Mouse (Mus musculus) erythroblast, embryonic 14.5 days (primary cell): ENCODE measurements around the gene Nphs1.

Experiments used
- GATA1 ChIP-seq: IDR thresholded peaks from 2 replicates; pipeline ENCODE4 v1.6.1; 2012; ENCODE audit warnings: low read length, inconsistent platforms, mixed read lengths
- TAL1 ChIP-seq: IDR thresholded peaks from 3 replicates; pipeline ENCODE4 v1.6.1; 2012; ENCODE audit warnings: low read length, inconsistent platforms, mixed read lengths

GRCm38 (mm10) chr7:30463568-30463967, 5.5 kb downstream of the Nphs1 start:
- no peak for TF ChIP-seq GATA1
- no peak for TF ChIP-seq TAL1
